Mouse (Mus musculus) ES-E14 (cell line): ENCODE measurements around the gene Ptprj.

ENCODE experiments used
- CHD2 ChIP-seq: IDR thresholded peaks from 2 replicates; pipeline ENCODE4 v1.6.1; 2014; ENCODE audit warnings: mild to moderate bottlenecking, low read depth, low read length, inconsistent platforms
- HCFC1 ChIP-seq: IDR thresholded peaks from 2 replicates; pipeline ENCODE4 v1.6.1; 2012; ENCODE audit warnings: low read length, inconsistent platforms, borderline replicate concordance; ENCODE audit not compliant: insufficient read depth
- MAFK ChIP-seq: IDR thresholded peaks from 2 replicates; pipeline ENCODE4 v1.6.1; 2014; ENCODE audit warnings: mild to moderate bottlenecking, low read depth, low read length, inconsistent platforms; ENCODE audit not compliant: insufficient read depth
- ZC3H11A ChIP-seq: IDR thresholded peaks from 2 replicates; pipeline ENCODE4 v1.6.1; 2012; ENCODE audit warnings: low read depth, mild to moderate bottlenecking, inconsistent platforms, low read length, borderline replicate concordance

DNA sequence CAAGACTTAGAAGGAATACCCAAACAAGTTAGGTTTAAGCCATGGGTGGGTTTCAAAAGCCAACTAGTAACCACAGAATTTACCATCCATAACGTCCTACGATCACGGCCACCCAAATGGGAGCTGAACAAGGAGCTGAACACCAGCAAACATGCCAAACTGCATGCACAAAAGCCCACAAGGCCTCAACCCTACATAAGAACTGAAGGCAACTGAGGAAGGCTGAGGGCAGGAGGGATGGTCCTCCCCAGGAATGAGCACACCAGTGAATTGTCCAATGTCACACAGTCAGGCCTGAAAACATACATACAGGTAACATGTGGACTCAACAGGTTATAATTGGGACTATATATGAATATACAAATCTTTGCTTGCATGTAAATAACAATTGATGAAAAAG is 20.6 kb upstream of the Ptprj start:
- TF ChIP-seq ZC3H11A (no peak), CHD2 (no peak), HCFC1 (no peak), MAFK (no peak)
